Mouse (Mus musculus) hindlimb bud, embryonic 11.5 days (tissue): ENCODE measurements around the gene C130050O18Rik.
A peak's percentile ranks its signal among the peaks of the same experiment; 100 is the strongest.
"Not testable (repeated sequence)": the region's sequence is repeated elsewhere in the genome, so short reads cannot be mapped to it uniquely, and the experiment has no call there.

ENCODE experiments used
- DNase-seq: peaks from one replicate; pipeline ENCODE4 v3.0.0-alpha.2; 2012; ENCODE audit warnings: low read depth, low spot score; ENCODE audit errors: extremely low spot score

The C130050O18Rik gene

DNA sequence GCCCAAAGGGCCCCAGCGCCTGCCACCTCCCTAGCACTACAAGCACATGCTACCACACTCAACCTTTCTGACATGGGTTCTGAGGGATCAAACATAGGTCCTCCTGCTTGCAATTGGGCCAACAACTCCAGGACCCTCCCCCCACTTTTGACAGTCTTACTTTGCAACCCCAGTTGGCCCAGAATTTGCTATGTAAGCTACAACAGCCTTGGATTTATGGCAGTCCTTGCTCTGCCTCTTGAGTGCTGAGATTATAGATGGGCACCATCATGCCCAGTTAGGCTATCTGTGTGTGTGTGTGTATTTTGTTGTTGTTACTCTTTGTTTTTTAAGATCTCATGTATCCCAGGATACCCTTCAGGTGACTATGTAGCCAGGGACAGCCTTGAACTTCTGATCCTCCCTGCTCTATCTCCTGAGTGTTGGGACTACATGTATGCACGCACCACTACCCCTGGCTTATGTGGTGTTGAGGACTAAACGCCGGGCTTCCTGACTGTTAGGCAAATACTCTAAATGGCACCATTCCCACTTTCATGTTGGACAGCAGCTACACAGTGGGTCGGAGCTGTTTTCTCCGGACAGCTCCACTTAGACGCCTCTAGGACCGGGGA lies 25.2 kb upstream of the C130050O18Rik start:
- no peak for DNase-seq

DNA sequence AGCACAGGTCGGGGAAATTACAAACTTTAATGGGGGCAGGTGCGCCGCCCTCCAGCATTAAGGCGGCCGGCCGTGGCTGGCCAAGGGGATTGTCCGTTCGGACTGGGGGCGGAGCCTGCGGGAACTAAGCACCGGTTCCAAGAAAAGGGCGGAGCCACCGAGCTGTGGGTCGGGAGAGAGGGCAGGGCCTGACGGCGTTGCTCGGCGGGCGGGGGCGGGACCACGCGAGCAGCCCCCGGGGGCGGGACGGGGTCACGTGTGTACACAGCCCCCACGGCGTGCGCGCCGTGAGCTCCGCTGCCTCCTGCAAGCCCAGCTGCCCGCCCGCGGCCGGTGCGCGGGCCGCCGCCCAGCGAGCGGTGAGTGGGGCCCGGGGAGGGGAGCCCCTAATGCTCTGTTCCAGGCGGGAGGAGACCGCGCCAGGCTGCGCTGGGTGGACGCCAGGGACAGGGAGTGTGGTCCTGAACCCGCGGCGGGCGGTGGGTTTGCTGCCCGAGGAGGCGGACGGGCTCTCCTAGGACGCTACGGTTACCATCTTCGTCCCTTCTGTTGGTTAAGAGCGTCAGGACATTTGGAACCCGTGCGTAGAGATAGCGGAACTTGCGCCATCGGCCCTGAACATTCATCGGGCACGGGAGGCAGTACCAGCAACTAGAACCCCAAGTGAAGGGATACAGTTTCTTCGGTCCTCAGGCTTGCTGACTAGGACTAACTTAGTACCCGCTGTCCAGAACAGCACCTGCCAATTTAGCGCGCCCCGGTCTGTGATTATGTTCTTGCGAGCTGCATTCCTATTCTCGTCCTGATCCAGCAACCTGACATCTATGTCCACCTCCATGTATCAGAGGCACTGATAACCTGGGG lies 24.5 kb upstream of the C130050O18Rik start:
- peak; percentile 57 for DNase-seq

DNA sequence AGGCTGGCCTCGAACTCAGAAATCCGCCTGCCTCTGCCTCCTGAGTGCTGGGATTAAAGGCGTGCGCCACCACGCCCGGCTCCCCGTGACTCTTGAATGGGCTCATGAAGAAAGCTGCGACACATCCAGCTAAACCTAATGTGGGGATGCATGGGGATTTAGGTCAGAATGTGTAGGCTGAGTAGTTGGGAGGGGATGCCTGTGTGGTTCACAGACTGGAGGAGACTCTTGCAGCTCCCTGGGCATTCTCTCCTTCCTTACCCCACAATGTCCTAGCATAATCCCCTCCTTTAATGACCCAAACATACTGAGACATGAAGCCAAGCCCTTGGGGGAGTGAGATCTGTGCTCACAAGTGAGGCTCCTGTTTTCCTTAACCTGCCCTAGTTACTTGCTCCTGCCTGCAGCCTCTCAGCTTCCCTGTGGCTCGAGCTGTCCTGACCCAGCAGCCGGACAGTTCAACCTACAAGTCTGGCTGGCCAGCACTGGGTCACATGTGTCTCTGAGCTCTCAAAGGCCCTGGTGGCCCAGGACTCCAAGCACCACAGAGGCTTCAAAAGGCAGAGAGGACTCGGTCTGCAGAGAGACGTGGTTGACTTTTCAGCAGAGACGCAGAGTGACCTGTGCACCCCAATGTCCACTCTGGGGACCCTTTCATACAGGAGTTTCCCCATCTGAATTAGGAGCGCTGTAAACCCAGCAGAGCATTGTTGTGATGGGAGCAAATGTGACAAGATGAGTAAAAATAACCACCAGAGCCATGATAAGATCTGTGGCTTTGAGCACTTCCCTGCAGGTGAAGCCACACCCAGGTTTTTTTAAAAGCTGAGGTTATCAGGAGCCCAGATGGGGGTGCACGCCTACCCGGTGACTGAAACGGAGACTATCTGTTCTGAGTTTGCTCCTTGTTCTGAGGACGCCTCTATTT lies 23.2 kb upstream of the C130050O18Rik start:
- no peak for DNase-seq

DNA sequence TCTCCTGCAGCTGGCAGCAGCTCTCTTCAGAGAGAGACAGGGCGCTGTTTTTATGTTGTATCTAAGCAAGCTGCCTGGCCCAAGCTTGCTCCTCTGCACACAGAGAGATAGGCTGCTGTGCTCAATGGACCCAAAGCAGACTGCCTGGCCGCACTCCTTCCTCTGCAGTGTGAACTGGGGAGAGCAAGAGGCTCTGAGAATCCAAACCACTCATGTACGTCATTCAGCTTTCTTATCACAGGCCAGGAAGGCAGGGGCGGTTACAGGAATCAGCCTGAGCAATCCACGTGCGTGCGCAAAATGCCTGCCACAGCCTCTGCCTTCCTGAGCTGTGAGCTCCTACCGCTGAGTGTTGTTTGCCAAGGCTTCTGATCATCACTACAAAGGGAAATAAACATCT lies 22.3 kb upstream of the C130050O18Rik start:
- no peak for DNase-seq

DNA sequence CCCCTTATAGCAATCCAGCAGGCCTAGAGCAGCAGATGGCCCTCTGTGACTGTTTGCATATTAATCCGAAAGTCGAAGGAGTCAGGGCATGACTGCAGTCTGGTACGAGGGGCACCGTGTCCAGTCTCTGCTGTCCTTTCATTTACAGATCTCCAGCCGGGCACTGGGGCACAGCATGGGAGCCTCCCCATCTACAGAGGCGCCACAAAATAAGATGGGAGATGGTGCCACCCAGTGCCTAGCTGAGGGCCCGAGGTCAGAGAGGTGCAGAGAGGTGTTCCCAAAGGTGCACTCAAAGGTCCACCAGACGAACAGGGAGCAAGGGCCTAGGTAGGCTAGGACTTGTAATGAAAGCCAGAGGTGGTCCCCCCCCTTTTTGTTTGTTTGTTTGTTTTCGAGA lies 21.8 kb upstream of the C130050O18Rik start:
- no peak for DNase-seq

DNA sequence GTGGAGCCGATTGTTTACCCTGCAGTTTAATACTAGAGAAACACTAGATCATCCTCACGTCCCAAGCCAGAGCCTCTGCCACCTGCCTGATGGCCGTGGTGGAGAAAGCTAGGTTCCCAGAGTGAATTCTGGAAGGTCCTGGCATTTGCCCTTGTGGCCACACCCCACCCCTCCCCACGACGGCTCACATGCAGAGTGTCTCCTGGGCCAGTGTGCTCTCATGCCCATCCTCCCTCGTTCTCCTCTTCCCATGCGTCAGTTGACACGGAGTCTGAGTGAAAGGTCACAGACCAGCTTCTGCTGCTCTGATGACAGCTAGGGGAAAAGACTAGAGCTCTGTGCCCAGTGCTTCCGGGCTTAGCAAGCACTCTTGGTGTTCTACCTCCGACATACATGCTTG lies 20.5 kb upstream of the C130050O18Rik start:
- no peak for DNase-seq

DNA sequence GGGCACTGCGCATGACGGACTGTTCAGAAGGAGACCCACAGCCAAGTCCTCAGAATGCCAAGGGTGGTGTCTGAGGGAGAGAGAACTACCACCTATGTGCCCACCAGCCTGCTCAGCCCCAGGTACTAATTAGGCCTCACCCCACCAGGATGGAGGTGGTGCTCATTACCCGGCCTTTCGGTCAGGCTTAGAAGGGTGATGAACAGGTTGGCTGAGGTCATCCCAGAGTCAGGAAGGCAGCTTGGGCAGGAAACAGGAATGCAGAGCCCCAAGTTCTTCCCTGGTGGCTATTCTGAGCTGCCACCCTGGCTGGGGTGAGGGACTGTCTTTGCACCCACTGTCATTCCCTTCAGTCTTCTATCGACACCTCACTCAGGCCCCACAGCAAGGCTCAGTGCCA lies 19.0 kb upstream of the C130050O18Rik start:
- no peak for DNase-seq

DNA sequence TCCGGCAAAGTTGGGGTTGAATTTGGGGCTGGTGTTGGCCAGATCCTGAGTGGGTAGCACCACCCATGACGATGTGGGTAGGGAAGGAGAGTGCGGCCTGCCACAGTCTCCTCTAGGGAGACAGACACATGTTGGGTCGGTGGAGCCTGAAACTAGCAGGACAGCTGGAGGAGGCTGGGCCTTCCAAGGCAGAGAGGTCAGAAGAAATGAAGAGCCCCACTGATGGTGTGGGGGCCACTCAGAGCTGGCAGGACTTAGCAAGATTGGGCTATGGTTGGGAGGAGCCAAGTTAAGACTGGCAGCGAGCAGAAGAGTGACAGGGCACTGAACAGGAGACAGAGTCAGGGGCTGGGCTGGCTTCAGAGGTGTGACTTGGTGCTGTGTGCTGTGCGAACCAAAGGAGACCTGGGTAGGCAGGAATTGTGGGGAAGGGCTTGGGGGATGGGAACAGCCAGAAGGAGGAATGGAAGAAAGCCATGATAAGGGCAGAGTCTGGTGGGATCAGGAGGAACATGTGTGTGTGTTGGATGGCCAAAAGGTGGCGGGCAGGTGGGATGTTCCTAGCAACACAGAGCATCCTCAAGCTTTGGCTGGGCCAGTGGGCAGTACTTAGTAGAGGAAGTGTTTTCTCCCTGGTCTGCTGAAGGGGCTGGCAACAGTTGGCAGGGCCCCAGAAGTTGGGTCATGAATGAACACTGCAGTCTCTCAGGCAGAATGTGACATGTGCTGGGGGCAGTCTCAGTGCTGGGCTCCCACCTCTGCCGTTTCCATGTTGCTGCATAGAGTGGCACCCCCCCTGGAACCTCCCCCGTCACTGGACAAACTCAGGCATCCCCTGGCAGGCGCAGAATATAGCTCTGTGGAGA lies 17.5 kb upstream of the C130050O18Rik start:
- DNase-seq: no peak

DNA sequence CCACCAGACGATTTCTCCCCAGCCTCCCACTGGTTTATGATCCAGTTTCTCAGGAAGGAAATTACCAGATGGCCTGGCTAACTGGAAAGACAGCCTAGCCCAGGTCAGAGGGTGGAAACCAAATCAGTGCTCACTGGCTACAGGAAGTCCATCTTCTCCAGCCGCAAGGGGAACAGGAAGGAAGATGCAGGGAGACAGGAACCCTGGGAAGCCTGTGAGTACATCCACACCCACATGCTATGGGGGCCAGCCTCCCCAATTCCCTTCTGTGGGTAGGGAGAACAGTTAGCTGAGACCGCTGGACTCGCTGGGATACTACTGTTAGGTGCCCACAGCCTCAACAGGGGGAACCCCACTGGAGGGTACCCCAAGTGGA lies 16.9 kb upstream of the C130050O18Rik start:
- no peak for DNase-seq

DNA sequence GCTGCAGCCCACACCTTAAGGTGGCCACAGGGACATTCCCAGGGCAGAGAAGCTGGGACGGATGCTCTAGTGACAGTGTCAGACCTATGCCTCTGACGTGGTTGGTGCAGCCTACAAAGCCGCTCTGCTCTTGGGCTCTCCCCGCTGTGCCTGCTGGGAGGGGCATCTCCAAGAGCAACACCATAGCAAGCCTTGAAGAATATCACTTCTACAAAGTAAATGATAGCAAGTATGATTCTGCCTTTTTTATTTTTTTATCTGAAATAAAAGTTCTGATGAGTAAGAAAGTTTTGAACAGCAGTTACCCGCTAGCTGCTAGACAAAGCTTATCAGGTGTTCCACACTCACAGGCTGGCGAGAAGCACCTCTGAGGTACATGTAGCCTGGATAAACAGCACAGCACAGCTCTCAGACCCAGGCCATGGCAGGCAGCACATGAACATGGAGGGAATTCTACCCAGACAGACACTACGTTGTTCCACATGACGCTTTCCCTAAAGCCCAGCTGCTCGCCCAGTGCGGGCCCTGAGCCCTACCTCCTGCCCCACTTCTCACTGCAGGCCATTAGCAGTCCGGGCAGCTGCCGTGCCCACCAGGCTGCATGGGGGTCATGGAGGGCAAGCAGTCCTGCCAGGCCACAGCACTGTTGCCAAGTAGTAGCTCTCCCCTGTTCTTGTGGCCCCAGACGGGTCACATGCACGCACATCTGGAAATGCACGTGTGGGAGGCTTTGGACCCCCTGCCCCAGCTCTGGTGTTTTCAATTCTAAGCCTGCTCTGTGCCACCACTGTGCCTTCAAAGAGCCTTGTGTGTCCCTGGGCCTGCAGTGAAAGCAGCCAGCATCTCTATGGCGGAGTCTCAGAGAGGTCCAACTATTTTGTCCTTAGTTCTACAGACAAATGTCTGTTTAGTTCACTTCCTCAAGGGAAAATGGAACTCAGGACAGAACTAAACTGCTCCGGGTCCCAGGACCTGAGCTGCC lies 16.1 kb upstream of the C130050O18Rik start:
- no peak for DNase-seq

DNA sequence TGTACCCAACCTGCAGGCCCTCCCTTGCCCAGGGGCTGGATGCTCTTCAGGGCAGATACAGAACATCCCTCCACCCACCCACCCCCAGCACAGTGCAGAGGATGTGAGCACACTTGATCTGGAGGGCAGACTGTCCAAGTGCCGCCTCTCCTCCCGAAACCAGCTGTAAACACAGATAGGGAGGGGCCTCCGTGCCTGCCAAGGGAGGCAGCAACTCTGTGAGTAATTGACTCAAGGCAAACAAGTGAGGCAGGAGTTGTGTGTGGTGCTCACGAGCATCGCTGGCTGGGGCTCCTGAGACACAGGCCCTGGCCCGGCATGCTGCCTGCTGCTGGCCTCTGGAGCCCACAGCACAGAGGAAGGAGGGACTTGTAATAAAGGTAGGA lies 15.4 kb upstream of the C130050O18Rik start:
- no peak for DNase-seq

DNA sequence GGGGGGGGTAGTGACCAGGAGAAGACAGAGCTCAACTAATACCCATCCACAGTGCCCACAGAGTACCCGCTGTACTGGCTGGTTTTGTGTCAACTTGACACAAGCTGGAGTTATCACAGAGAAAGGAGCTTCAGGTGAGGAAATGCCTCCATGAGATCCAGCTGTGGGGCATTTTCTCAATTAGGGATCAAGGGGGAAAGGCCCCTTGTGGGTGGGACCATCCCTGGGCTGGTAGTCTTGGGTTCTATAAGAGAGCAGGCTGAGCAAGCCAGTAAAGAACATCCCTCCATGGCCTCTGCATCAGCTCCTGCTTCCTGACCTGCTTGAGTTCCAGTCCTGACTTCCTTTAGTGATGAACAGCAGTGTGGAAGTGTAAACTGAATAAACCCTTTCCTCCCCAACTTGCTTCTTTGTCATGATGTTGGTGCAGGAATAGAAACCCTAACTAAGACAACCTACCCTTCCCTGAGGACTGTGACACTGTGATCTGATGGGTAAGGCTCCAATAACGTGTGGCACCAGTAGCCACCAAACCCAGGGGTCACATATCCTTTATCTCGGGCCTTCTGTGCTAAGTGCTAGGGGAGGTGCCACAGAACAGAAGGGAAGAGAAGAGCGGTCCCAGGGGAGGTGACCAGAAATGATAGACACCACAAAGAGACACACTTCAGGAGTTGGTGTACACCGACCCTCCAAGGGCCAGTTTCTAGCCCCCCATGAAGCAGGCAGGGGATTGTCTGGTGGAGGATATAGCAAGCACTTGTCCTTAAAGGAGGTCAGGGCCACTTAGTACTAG lies 14.6 kb upstream of the C130050O18Rik start:
- DNase-seq: not testable (repeated sequence)

DNA sequence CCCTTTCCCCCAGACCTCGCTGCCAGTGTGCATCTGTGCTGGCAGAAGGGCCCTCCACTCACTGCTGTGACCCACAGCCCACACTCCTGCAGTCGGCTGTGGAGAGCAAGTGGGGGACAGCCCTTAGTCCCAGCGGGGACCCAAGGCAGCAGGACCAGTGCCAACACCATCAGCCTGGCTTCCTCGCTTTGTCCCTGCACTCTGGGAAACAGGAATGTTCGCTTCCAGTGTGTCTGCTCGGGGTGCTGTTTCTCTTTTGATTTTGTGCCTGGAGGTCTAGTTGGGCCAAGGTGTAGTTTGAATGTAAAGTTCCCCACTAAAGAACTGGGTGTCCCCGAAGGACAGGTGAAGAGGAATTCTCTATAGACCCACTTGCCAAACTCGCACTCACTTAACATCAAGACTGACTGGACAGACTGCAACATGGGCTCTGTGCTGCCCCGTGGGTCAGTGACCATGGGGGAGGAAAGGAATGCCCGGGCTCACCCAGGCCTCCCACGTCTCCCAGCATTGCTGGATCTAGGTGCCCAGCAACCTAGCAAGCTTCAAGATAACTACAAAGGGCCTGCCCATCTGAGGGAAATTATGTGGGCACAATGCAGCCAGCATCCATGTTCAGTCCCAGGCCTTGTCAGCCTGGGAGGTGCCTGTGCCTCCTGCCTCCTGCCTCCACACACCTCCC lies 13.6 kb upstream of the C130050O18Rik start:
- no peak for DNase-seq

DNA sequence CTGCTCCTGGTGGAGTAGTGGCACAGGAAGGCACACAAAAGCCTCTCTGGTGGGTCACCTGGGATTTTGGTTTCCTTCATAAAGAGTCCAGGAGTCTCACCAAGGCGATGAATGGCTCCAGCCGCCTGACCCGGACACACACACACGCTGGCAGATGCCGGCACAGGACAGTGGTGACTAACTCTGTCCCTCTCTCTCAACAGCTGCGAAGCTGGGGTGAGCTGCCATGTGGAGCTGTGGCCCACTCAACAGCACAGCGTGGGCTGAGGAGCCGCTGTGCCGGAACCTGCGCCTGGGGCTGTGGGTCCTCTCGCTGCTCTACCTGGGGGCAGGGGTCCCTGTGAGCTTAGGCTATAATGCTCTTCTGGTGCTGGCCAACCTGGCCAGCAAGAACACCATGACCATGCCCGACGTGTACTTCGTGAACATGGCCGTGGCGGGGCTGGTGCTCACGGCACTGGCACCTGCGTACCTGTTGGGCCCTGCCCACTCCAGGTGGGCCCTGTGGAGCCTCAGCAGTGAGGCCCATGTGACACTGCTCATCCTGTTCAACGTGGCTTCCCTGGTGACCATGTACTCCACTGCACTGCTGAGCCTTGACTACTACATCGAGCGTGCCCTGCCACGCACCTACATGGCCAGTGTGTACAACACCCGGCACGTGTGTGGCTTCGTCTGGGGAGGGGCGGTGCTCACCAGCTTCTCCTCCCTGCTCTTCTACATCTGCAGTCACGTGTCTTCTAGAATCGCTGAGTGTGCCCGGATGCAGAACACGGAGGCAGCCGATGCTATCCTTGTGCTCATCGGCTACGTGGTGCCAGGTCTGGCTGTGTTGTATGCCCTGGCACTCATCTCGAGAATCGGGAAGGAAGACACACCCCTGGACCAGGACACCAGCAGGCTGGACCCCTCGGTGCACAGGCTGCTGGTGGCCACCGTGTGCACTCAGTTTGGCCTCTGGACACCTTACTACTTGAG lies 12.6 kb upstream of the C130050O18Rik start:
- DNase-seq: no peak

DNA sequence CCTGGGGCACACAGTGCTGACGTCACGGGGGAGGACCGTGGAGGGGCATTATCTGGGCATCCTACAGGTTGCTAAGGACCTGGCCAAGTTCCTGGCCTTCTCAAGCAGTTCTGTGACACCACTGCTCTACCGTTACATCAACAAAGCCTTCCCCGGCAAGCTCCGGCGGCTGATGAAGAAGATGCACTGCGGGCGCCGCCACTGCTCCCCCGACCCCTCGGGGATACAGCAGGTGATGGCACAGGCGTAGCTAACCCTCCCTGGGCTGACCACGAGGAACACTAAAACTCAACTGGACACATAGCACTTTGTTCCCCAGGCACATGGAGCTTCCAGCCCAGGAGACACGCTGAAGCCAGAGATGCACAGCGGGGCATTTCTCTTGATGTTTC lies 11.9 kb upstream of the C130050O18Rik start:
- no peak for DNase-seq

DNA sequence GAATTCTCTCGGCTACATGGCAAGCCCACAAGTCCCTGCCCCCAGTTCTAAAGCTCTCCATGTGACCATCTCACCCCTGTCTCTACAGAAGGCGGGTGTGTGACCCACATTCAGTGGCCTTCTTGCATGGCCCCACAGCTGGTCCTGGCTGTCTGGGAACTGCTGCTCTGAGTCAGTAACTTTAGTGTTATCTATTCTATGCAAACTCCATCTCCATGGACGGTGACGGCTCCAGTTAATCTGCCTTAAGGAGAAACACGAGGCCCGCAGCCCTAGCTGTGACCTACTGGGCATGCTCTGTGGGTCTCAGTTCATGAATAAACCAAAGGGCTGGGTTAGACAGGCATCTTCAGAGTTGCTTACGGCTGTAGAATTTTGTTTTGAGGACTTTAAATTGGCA lies 10.7 kb upstream of the C130050O18Rik start:
- no peak for DNase-seq

DNA sequence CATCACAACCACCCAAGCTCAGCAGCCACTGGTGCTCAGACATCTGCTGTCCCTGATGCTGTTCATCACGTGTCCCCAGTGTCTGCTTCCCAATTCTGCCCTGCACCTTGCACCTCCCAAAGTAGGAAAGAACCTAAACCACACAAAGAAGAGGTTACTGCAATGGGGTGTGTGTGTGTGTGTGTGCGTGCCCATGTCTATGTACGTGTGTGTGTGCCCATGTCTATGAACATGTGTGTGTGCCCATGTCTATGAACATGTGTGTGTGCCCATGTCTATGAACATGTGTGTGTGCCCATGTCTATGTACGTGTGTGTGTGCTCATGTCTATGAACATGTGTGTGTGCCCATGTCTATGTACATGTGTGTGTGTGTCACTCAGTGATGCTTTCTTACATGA lies 9.6 kb upstream of the C130050O18Rik start:
- no peak for DNase-seq
